Mouse (Mus musculus) heart, postnatal 36 days (tissue): ENCODE measurements around the gene Lmna. TPM values are rescaled to one million over a fixed set of nuclear protein-coding genes. Genes with fewer than 3 reads are reported as not detected.
A peak's percentile ranks its signal among the peaks of the same experiment; 100 is the strongest.

ENCODE experiments used
- DNase-seq, 2 experiments: peaks; one replicate each; pipeline ENCODE4 v3.0.0; 2021 to 2022
- intact Hi-C: fragments of 180-260 bp; cut with DNase I; formaldehyde crosslinking; loops from one replicate; pipeline ENCODE4 v1.15.1; 2025
- total RNA-seq, 2 experiments: library from RNA; stranded (reverse); gene quantifications; 2 replicates each; pipeline ENCODE4 v1.2.3; 2021

Gene Lmna
- total RNA-seq, 2 experiments from 2014 or later, result 121 to 130 TPM

- no peak for DNase-seq
These were observed 5.6 kb downstream of the Lmna start for GRCm38 (mm10) chr3:88503881-88504746.

GRCm38 (mm10) chr3:88503505-88503863 is 6.3 kb downstream of the Lmna start:
- DNase-seq, result no peak
- intact Hi-C loops, result no loop called here

More at GRCm38 (mm10) chr3:88503881-88504746, 5.6 kb downstream of the Lmna start:
- intact Hi-C loops, result no loop called here

- intact Hi-C loops, result loop anchor here (1.0 kb wide), 1 partner anchor 9 kb away; no protein-coding TSS in a partner anchor
- DNase-seq, result peak; percentile 93 to 95
These were observed 6.9 kb downstream of the Lmna start for GRCm38 (mm10) chr3:88502641-88503504.

- peak; percentile 49 to 72 for DNase-seq
- intact Hi-C loops, result loop anchor here (1.0 kb wide), 1 partner anchor 8 kb away; no protein-coding TSS in a partner anchor
These were observed 7.7 kb downstream of the Lmna start for GRCm38 (mm10) chr3:88502031-88502571.

- intact Hi-C loops, result loop anchor here (1.0 kb wide), 1 partner anchor 7 kb away; no protein-coding TSS in a partner anchor
- peak in 1 of 2 experiments; percentile 44 for DNase-seq
These were observed 8.3 kb downstream of the Lmna start for GRCm38 (mm10) chr3:88501366-88502030.

- intact Hi-C loops, result no loop called here
- DNase-seq, result no peak
These were observed 8.9 kb downstream of the Lmna start for GRCm38 (mm10) chr3:88500655-88501365.

- no peak for DNase-seq
- intact Hi-C loops, result no loop called here
These were observed 9.7 kb downstream of the Lmna start for GRCm38 (mm10) chr3:88500087-88500486.

- DNase-seq, result no peak
- intact Hi-C loops, result no loop called here
These were observed 10.2 kb downstream of the Lmna start for GRCm38 (mm10) chr3:88499580-88499979.

GRCm38 (mm10) chr3:88495741-88496415 is 13.9 kb downstream of the Lmna start:
- peak in 1 of 2 experiments; percentile 55 for DNase-seq
- intact Hi-C loops, result no loop called here

- peak; percentile 69 to 74 for DNase-seq
These were observed 14.7 kb downstream of the Lmna start for GRCm38 (mm10) chr3:88494836-88495628.

GRCm38 (mm10) chr3:88493706-88494582 is 15.8 kb downstream of the Lmna start:
- intact Hi-C loops, result loop anchor here (1.0 kb wide), 1 partner anchor 8 kb away; no protein-coding TSS in a partner anchor
- no peak for DNase-seq

More at GRCm38 (mm10) chr3:88494836-88495628, 14.7 kb downstream of the Lmna start:
- intact Hi-C loops, result loop anchor here (1.0 kb wide), 1 partner anchor 7 kb away; no protein-coding TSS in a partner anchor

GRCm38 (mm10) chr3:88487396-88487795 is 22.4 kb downstream of the Lmna start:
- DNase-seq, result no peak
- intact Hi-C loops, result no loop called here

GRCm38 (mm10) chr3:88486887-88487286 is 22.9 kb downstream of the Lmna start:
- DNase-seq, result no peak
- intact Hi-C loops, result no loop called here

GRCm38 (mm10) chr3:88486043-88486442 is 23.7 kb downstream of the Lmna start:
- no peak for DNase-seq
- intact Hi-C loops, result no loop called here

- intact Hi-C loops, result no loop called here
- no peak for DNase-seq
These were observed 25.0 kb downstream of the Lmna start for GRCm38 (mm10) chr3:88484597-88485316.

- intact Hi-C loops, result loop anchor here (1.0 kb wide), 1 partner anchor 39 kb away; no protein-coding TSS in a partner anchor
- DNase-seq, result peak; percentile 78 to 84
These were observed 26.1 kb downstream of the Lmna start for GRCm38 (mm10) chr3:88483621-88484020.
